Mouse (Mus musculus): ENCODE data around the gene Prdm11. TPM values are rescaled to one million over a fixed set of nuclear protein-coding genes. Genes with fewer than 3 reads are reported as not detected.

The Prdm11 gene
- total RNA-seq, 2 experiments from 2014 or later: 0.85 to 2.1 TPM

- no peak for ATAC-seq (ENCODE audit: poor library complexity, severe bottlenecking)
Measured at GRCm38 (mm10) chr2:92935483-92935882, 110.5 kb downstream of the Prdm11 start.

DNA sequence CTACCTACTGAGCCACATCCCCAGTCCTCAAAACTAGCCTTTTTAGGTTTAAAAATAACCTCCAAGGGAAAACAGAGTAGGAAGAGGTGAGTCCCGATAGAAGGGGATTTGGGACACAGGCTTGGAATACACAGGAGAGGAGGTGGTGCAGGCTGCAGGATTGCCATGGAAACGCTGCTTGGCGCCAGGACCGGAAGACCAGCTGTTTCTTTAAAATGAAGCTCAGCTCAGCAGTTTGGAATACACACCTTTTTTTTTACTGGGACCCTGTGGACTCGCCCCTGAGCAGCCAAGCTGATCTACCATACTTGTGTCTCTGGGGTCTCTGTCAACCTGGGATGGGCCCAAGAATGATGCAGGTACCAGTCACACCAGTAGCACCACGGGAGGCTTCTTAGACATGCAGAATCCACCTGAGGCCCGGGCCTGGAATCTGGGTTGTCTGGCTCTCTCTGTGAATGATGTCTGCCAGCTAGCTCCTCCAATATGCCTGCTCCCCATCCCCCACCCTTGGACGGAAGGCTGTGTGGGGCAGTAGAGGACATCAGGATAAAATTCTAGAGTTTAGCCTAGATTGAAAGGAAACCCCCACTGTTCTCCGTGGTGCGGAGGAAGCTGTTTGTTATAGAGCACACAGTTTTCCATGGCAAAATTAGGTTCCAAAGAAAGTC is 111.5 kb downstream of the Prdm11 start:
- no peak for ATAC-seq (ENCODE audit: poor library complexity, severe bottlenecking)

DNA sequence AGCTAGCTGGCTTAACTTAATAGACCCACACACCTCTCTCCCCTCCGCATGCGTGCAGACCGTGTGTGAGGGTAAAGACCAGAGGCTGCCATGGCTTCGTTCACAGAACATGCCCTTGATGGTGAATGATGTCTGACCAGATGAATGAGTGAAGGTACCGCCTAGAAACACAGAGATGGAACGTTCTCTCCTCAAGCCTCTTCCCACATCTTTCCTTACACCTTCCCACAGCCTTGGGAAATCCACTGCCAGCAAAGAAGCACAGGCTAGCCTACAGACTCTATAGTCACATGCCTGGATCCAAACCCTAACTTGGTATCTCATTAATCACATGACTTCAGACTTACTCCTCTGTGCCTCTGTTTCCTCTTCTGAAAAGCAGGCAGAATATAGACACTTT is 112.6 kb downstream of the Prdm11 start:
- ATAC-seq (ENCODE audit: poor library complexity, severe bottlenecking): no peak

DNA sequence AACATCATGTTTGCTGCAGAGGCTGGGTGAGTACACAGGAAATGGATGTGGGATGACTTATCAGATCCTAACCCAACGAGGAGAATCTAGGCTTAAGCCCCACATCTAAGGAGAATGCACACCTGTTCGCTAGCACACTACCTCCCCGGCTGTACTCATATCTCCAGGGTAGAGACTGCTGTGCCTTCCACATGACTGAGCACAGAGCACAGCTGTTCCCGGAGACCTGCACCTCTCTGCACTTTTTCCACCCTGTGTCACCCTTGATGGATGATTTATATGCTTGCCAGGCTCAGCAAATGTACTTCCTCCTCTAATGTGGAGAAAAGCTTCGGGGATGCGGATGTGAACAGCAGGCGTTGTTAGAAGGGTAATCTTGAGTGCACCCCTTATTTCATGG is 114.9 kb downstream of the Prdm11 start:
- ATAC-seq (ENCODE audit: poor library complexity, severe bottlenecking): no peak

- ATAC-seq (ENCODE audit: poor library complexity, severe bottlenecking): no peak
Measured at GRCm38 (mm10) chr2:92929696-92930095, 116.3 kb downstream of the Prdm11 start.

GRCm38 (mm10) chr2:92924677-92925259 is 121.2 kb downstream of the Prdm11 start:
- ATAC-seq (ENCODE audit: poor library complexity, severe bottlenecking): no peak

- ATAC-seq (ENCODE audit: poor library complexity, severe bottlenecking): no peak
Measured at GRCm38 (mm10) chr2:92920709-92921108, 125.3 kb downstream of the Prdm11 start.

GRCm38 (mm10) chr2:92917405-92918142 is 128.4 kb downstream of the Prdm11 start:
- no peak for ATAC-seq (ENCODE audit: poor library complexity, severe bottlenecking)

DNA sequence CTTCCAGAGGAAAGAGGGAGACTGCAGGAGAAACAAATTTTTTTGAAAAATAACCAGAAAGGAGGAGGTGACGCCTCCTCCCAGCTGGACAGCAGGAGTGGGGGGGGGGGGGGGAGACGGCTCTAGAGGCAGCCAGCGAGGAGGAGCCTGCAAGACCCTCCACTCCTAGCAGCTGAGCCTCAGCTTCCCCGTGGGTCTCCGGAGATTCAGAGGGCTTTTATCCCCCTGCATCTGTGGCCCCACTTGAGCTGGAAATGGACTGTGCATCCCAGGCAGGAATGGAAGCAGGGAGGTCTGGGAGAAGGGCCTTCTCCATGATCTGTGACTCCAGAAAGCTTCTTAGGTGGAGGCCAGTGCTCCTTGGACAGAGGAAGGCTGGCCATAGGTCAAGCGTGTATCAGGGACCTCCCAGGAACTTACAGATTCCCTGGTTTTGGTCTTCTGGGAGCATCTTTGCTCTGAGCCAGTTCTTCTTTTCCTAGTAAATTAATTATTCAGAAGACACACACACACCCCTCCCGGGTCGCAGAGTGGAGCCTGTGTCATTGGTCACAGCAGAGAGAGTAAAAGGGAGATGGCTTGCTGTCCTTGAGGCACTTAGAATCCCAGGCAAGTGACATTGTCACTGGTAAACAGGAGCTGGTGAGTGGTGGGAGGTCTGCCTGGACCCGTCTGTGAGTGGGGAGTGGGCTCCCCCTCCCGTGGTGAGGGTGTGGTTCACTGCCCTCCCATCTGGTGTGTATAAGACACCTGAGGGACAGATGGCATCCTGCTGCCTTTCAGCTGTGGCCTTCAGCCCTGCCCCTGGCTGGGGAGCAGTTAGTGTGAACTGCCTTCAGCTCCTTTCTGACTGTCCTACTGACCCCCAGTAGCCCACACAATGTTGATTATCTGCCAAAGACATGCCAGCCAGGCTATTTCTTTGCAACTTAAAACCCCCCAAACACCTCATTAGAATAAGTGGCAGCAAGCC is 130.0 kb downstream of the Prdm11 start:
- no peak for ATAC-seq (ENCODE audit: poor library complexity, severe bottlenecking)

Other genes with a start within 250 kb of the Prdm11 start
- not detected in 2 replicates for gene Syt13, start 131.1 kb downstream of the Prdm11 start, total RNA-seq (2015)
- gene Syt13, start 131.1 kb downstream of the Prdm11 start, total RNA-seq (2017): not detected in 2 replicates
- 2.2 and 4.5 TPM in 2 replicates for gene Trp53i11, start 141.4 kb upstream of the Prdm11 start, total RNA-seq (2015)
- 2.8 TPM in 2 replicates for gene Trp53i11, start 141.4 kb upstream of the Prdm11 start, total RNA-seq (2017)